Mouse (Mus musculus) midbrain, embryonic 13.5 days (tissue): ENCODE measurements around the gene Fcrlb. TPM values are rescaled to one million over a fixed set of nuclear protein-coding genes. Genes with fewer than 3 reads are reported as not detected.

Source experiments
- ATAC-seq: fragments of 200-750 bp; cut with Nextera tagmentation; 2 replicates; pipeline ENCODE4 v1.8.0; 2017; ENCODE audit warnings: mild to moderate bottlenecking, moderate TSS enrichment, moderate library complexity
- H3K27ac ChIP-seq: fragments of 300-500 bp; sonication (generic); 2 replicates; pipeline ENCODE4 v1.5.1; 2015; ENCODE audit warnings: inconsistent platforms, mild to moderate bottlenecking, moderate library complexity
- H3K27me3 ChIP-seq: fragments of 300-500 bp; sonication (generic); 2 replicates; pipeline ENCODE4 v1.6.1; 2015; ENCODE audit warnings: mild to moderate bottlenecking, inconsistent platforms
- H3K36me3 ChIP-seq: fragments of 300-500 bp; sonication (generic); 2 replicates; pipeline ENCODE4 v1.6.1; 2015; ENCODE audit warnings: mild to moderate bottlenecking, inconsistent platforms
- H3K4me1 ChIP-seq: fragments of 300-500 bp; sonication (generic); replicated peaks from 2 replicates; pipeline ENCODE4 v1.6.1; 2015; ENCODE audit warnings: inconsistent platforms
- H3K4me2 ChIP-seq: fragments of 300-500 bp; sonication (generic); replicated peaks from 2 replicates; pipeline ENCODE4 v1.6.1; 2015; ENCODE audit warnings: moderate library complexity, mild to moderate bottlenecking, inconsistent platforms
- H3K4me3 ChIP-seq: fragments of 300-500 bp; sonication (generic); replicated peaks from 2 replicates; pipeline ENCODE4 v1.5.1; 2015; ENCODE audit warnings: mild to moderate bottlenecking, inconsistent platforms
- H3K9ac ChIP-seq: fragments of 300-500 bp; sonication (generic); replicated peaks from 2 replicates; pipeline ENCODE4 v1.6.1; 2015; ENCODE audit warnings: mild to moderate bottlenecking, inconsistent platforms
- H3K9me3 ChIP-seq: fragments of 300-500 bp; sonication (generic); 2 replicates; pipeline ENCODE4 v1.6.1; 2016; ENCODE audit warnings: mild to moderate bottlenecking, inconsistent platforms
- WGBS: fragments of 180-500 bp; shearing (Covaris S2); methylation state at CpG from one replicate; pipeline ENCODE4 v1.1.7; 2015; 5-methylcytosine and 5-hydroxymethylcytosine counted together
- polyA plus RNA-seq: library from polyadenylated mRNA; unstranded; fragments of >200 nt; fragmentation: Nextera tagmentation; extraction: Ambion mirVana; gene quantifications from 2 replicates; pipeline ENCODE4 v1.2.1, GENCODE M21; 2015

Fcrlb gene
- polyA plus RNA-seq, 1 experiment from 2014 or later = 0.16 TPM

- Histone ChIP-seq H3K27ac (no peak overlapping the region), H3K4me1 (peaks cover 13% of the 10 kb centered on the region), H3K27me3 (no peaks in the 10 kb centered on the region), H3K4me2 (no peak overlapping the region), H3K4me3 (no peak overlapping the region), H3K36me3 (no peaks in the 10 kb centered on the region), H3K9me3 (no peaks in the 10 kb centered on the region), H3K9ac (no peak overlapping the region)
- no peak for ATAC-seq
Observed at GRCm38 (mm10) chr1:170864234-170864633, 48.5 kb downstream of the Fcrlb start.

GRCm38 (mm10) chr1:170863033-170863432, 49.7 kb downstream of the Fcrlb start:
- Histone ChIP-seq H3K4me2 (no peak overlapping the region), H3K36me3 (no peaks in the 10 kb centered on the region), H3K27me3 (no peaks in the 10 kb centered on the region), H3K9me3 (no peaks in the 10 kb centered on the region), H3K9ac (no peak overlapping the region), H3K4me3 (no peak overlapping the region), H3K4me1 (peaks cover 13% of the 10 kb centered on the region), H3K27ac (no peak overlapping the region)
- no peak for ATAC-seq
- WGBS = 76% methylated on average over 4 of the region's 4 CpGs

- 84% methylated on average over 3 of the region's 3 CpGs for WGBS
- peaks cover 13% of the 10 kb centered on the region for H3K4me1 ChIP-seq
- no peak overlapping the region for H3K27ac ChIP-seq
- H3K27me3 ChIP-seq = no peaks in the 10 kb centered on the region
- H3K9ac ChIP-seq = no peak overlapping the region
- no peaks in the 10 kb centered on the region for H3K9me3 ChIP-seq
- no peak for ATAC-seq
- no peak overlapping the region for H3K4me3 ChIP-seq
- no peak overlapping the region for H3K4me2 ChIP-seq
- no peaks in the 10 kb centered on the region for H3K36me3 ChIP-seq
Observed at GRCm38 (mm10) chr1:170862435-170862717, 50.4 kb downstream of the Fcrlb start.

- no peak overlapping the region for H3K4me2 ChIP-seq
- no peaks in the 10 kb centered on the region for H3K9me3 ChIP-seq
- no peaks in the 10 kb centered on the region for H3K36me3 ChIP-seq
- no peak for ATAC-seq
- H3K4me1 ChIP-seq = peaks cover 11% of the 10 kb centered on the region
- H3K4me3 ChIP-seq = no peak overlapping the region
- H3K9ac ChIP-seq = no peak overlapping the region
- H3K27ac ChIP-seq = no peak overlapping the region
- 86% methylated on average over 13 of the region's 13 CpGs for WGBS
- no peaks in the 10 kb centered on the region for H3K27me3 ChIP-seq
Observed at GRCm38 (mm10) chr1:170861671-170862434, 50.9 kb downstream of the Fcrlb start.

- ATAC-seq = no peak
- Histone ChIP-seq H3K4me1 (no peaks in the 10 kb centered on the region), H3K4me2 (no peak overlapping the region), H3K27ac (no peak overlapping the region), H3K4me3 (no peak overlapping the region), H3K27me3 (no peaks in the 10 kb centered on the region), H3K9ac (no peak overlapping the region), H3K9me3 (no peaks in the 10 kb centered on the region), H3K36me3 (no peaks in the 10 kb centered on the region)
- whole genome bisulfite sequencing = 76% methylated on average over 2 of the region's 2 CpGs
Observed at GRCm38 (mm10) chr1:170858872-170859271, 53.9 kb downstream of the Fcrlb start.

- Histone ChIP-seq H3K9ac (no peak overlapping the region), H3K4me3 (no peak overlapping the region), H3K27me3 (no peaks in the 10 kb centered on the region), H3K27ac (no peak overlapping the region), H3K4me2 (no peak overlapping the region), H3K9me3 (no peaks in the 10 kb centered on the region), H3K36me3 (peaks cover 8% of the 10 kb centered on the region; the same call in 1 of the 2 replicates), H3K4me1 (no peaks in the 10 kb centered on the region)
- ATAC-seq = no peak
- 85% methylated on average over 2 of the region's 2 CpGs for WGBS
Observed at GRCm38 (mm10) chr1:170857369-170857768, 55.4 kb downstream of the Fcrlb start.

Other genes starting within 250 kb of the Fcrlb start
- 7.8 and 8.3 TPM in 2 replicates for gene Atf6, start 45.2 kb downstream of the Fcrlb start, polyA plus RNA-seq
- gene Gm26620, start 27.9 kb downstream of the Fcrlb start, polyA plus RNA-seq = 0.32 TPM in 1 of 2 replicates, not detected in the other
- gene Dusp12, start 27.4 kb downstream of the Fcrlb start, polyA plus RNA-seq = 38.0 and 39.8 TPM in 2 replicates
- gene Fcrla, start 14.6 kb upstream of the Fcrlb start, polyA plus RNA-seq = not detected in 2 replicates
- 0.37 and 0.57 TPM in 2 replicates for gene Fcgr2b, start 63.6 kb upstream of the Fcrlb start, polyA plus RNA-seq
- 0.15 TPM in 1 of 2 replicates, not detected in the other for gene Fcgr4, start 106.0 kb upstream of the Fcrlb start, polyA plus RNA-seq
- gene Fcgr3, start 152.0 kb upstream of the Fcrlb start, polyA plus RNA-seq = 4.8 and 6.0 TPM in 2 replicates
- 2.0 and 3.7 TPM in 2 replicates for gene Cfap126, start 201.0 kb upstream of the Fcrlb start, polyA plus RNA-seq
- 260 and 273 TPM in 2 replicates for gene Sdhc, start 237.7 kb upstream of the Fcrlb start, polyA plus RNA-seq
- gene Mpz, start 237.8 kb upstream of the Fcrlb start, polyA plus RNA-seq = 0.15 and 0.20 TPM in 2 replicates